Comparison of ENCODE assay signal across 14 mouse cellular contexts in genomic region chr4:139341556-139342233, GRCm38 (mm10). TPM values are rescaled to one million over a fixed set of nuclear protein-coding genes. Genes with fewer than 3 reads are reported as not detected.
DNase-seq lines count a peak whose midpoint lies in the region; ATAC-seq lines count a peak whose summit lies in the region.
"Had no signal": no experiment of that assay in that cellular context is flagged by ENCODE, and none has a peak within 500 bp of the region (broad histone marks: within the 10 kb centered on the region; RNA-seq: fewer than 3 reads in every experiment).

No protein-coding gene starts in this region.

- intact Hi-C loops in left cerebral cortex, postnatal 25 days (cut with DNase I): no loop called here

- no peaks in the 10 kb centered on the region for H3K4me1 ChIP-seq in embryonic facial prominence, embryonic 14.5 days (ENCODE audit: control insufficient read depth, insufficient read depth, low read length)
- peaks cover 6% of the 10 kb centered on the region; the same call in 1 of the 2 replicates for H3K4me1 ChIP-seq in embryonic facial prominence, embryonic 10.5 days

- peaks cover 15% of the 10 kb centered on the region for H3K36me3 ChIP-seq in embryonic facial prominence, embryonic 14.5 days (ENCODE audit: control insufficient read depth, insufficient read depth, low read length)
- H3K36me3 ChIP-seq in embryonic facial prominence, embryonic 10.5 days (replicated peaks): peaks cover 31% of the 10 kb centered on the region

- H3K4me3 ChIP-seq in embryonic facial prominence, embryonic 14.5 days (ENCODE audit: low read depth, low read length): no peak overlapping the region
- H3K4me3 ChIP-seq in embryonic facial prominence, embryonic 10.5 days: no peak overlapping the region
- H3K4me3 ChIP-seq: embryonic facial prominence, embryonic 13.5 days had no signal

- DNase-seq in embryonic facial prominence, embryonic 14.5 days (ENCODE audit: low spot score): peak; percentile 19
- no peak for DNase-seq in embryonic facial prominence, embryonic 10.5 days (ENCODE audit: low spot score)
- peak; percentile 78 for DNase-seq in ovary, adult 18-20 months (ENCODE audit: low spot score)
- no peak for DNase-seq in ovary, postnatal 10 days (ENCODE audit: low spot score)
- DNase-seq in lung, postnatal 25 days (ENCODE audit: low spot score): peak; percentile 12
- DNase-seq in testis, postnatal 10 days (ENCODE audit: low spot score): peak; percentile 86
- no peak for DNase-seq in thymus, postnatal 14 days
- DNase-seq in left cerebral cortex, postnatal 25 days (ENCODE audit: low spot score in 2 of 2): no peak
- DNase-seq: cerebellum, adult 9-10 months; forebrain, postnatal 0 days; left cerebral cortex, postnatal 4 days; right cerebral cortex, postnatal 4 days had no signal

- no peaks in the 10 kb centered on the region for H3K9me3 ChIP-seq in embryonic facial prominence, embryonic 14.5 days (ENCODE audit: control insufficient read depth, low read length)
- H3K9me3 ChIP-seq in embryonic facial prominence, embryonic 10.5 days: no peaks in the 10 kb centered on the region
- H3K9me3 ChIP-seq: embryonic facial prominence, embryonic 13.5 days; G1E had no signal

- H3K27me3 ChIP-seq in embryonic facial prominence, embryonic 14.5 days (replicated peaks; ENCODE audit: control insufficient read depth, insufficient read depth, low read length): 0 out of 2 replicates have a peak, but pooled peaks cover 6% of the 10 kb centered on the region
- peaks cover 20% of the 10 kb centered on the region for H3K27me3 ChIP-seq in embryonic facial prominence, embryonic 10.5 days (replicated peaks; ENCODE audit: low read depth, poor library complexity, severe bottlenecking)

- H3K27ac ChIP-seq in embryonic facial prominence, embryonic 14.5 days (replicated peaks; ENCODE audit: low read depth, low read length): no peak overlapping the region
- no peak overlapping the region for H3K27ac ChIP-seq in embryonic facial prominence, embryonic 10.5 days (replicated peaks)
- H3K27ac ChIP-seq: embryonic facial prominence, embryonic 13.5 days had no signal

- no peak overlapping the region for H3K9ac ChIP-seq in embryonic facial prominence, embryonic 14.5 days (ENCODE audit: low read depth, low read length)
- H3K9ac ChIP-seq: embryonic facial prominence, embryonic 13.5 days; forebrain, postnatal 0 days had no signal

- 85% methylated on average over 7 of the region's 7 CpGs for WGBS in embryonic facial prominence, embryonic 14.5 days
- 84% methylated on average over 7 of the region's 7 CpGs for whole genome bisulfite sequencing in embryonic facial prominence, embryonic 10.5 days

- ATAC-seq in embryonic facial prominence, embryonic 14.5 days (ENCODE audit: low read depth): no peak; the same call in 1 of the 2 replicates
- ATAC-seq: forebrain, postnatal 0 days had no signal

- H3K4me2 ChIP-seq in embryonic facial prominence, embryonic 14.5 days (ENCODE audit: low read depth, low read length): no peak overlapping the region
- H3K4me2 ChIP-seq: embryonic facial prominence, embryonic 13.5 days had no signal

RNA-seq across cellular contexts. Expression of gene Mrto4, which starts 10.7 kb away (rescaled TPM):
- 92.5 and 99.5 TPM in 2 replicates for polyA plus RNA-seq in embryonic facial prominence, embryonic 14.5 days (2014; fragmentation: Nextera tagmentation; extraction: Ambion mirVana)
- 180 and 187 TPM in 2 replicates for polyA plus RNA-seq in embryonic facial prominence, embryonic 10.5 days (2016; fragmentation: Nextera tagmentation; extraction: Ambion mirVana)
- 10 to 100 TPM; 43.3 to 45.7 TPM for total RNA-seq in left cerebral cortex, postnatal 25 days (2021)

RNA-seq across cellular contexts. Expression of gene Emc1, which starts 10.7 kb away (rescaled TPM):
- polyA plus RNA-seq in embryonic facial prominence, embryonic 14.5 days (2014; fragmentation: Nextera tagmentation; extraction: Ambion mirVana): 14.1 and 15.3 TPM in 2 replicates
- polyA plus RNA-seq in embryonic facial prominence, embryonic 10.5 days (2016; fragmentation: Nextera tagmentation; extraction: Ambion mirVana): 30.3 and 33.1 TPM in 2 replicates
- total RNA-seq in left cerebral cortex, postnatal 25 days (2021): 10 to 100 TPM; 80.2 to 86.8 TPM

RNA-seq across cellular contexts. Expression of gene Ubr4, which starts 10.7 kb away (rescaled TPM):
- 72.4 and 77.5 TPM in 2 replicates for polyA plus RNA-seq in embryonic facial prominence, embryonic 14.5 days (2014; fragmentation: Nextera tagmentation; extraction: Ambion mirVana)
- 60.5 and 64.9 TPM in 2 replicates for polyA plus RNA-seq in embryonic facial prominence, embryonic 10.5 days (2016; fragmentation: Nextera tagmentation; extraction: Ambion mirVana)
- 100 to 1,000 TPM; 172 to 174 TPM for total RNA-seq in left cerebral cortex, postnatal 25 days (2021)

RNA-seq across cellular contexts. Expression of gene Akr7a5, which starts 31.2 kb away (rescaled TPM):
- 68.6 and 78.9 TPM in 2 replicates for polyA plus RNA-seq in embryonic facial prominence, embryonic 14.5 days (2014; fragmentation: Nextera tagmentation; extraction: Ambion mirVana)
- 141 and 158 TPM in 2 replicates for polyA plus RNA-seq in embryonic facial prominence, embryonic 10.5 days (2016; fragmentation: Nextera tagmentation; extraction: Ambion mirVana)
- total RNA-seq in left cerebral cortex, postnatal 25 days (2021): 10 to 100 TPM; 24.4 to 30.1 TPM

RNA-seq across cellular contexts. Expression of gene Pqlc2, which starts 31.2 kb away (rescaled TPM):
- polyA plus RNA-seq in embryonic facial prominence, embryonic 14.5 days (2014; fragmentation: Nextera tagmentation; extraction: Ambion mirVana): 10.9 and 12.3 TPM in 2 replicates
- polyA plus RNA-seq in embryonic facial prominence, embryonic 10.5 days (2016; fragmentation: Nextera tagmentation; extraction: Ambion mirVana): 17.5 and 17.7 TPM in 2 replicates
- total RNA-seq in left cerebral cortex, postnatal 25 days (2021): 10 to 100 TPM; 12.6 to 13.0 TPM

Comparison
In these comparisons a context has a peak if more than half of its experiments do, and no peak if none do; other contexts are left out.
1. DNase-seq: peak in embryonic facial prominence, embryonic 14.5 days (single experiment), ovary, adult 18-20 months (single experiment), lung, postnatal 25 days (single experiment) and testis, postnatal 10 days (single experiment); none in embryonic facial prominence, embryonic 10.5 days (single experiment), ovary, postnatal 10 days (single experiment), thymus, postnatal 14 days (single experiment) and left cerebral cortex, postnatal 25 days (0 of 2).